Mouse (Mus musculus): ENCODE measurements around the gene Hoxa9. TPM values are rescaled to one million over a fixed set of nuclear protein-coding genes. Genes with fewer than 3 reads are reported as not detected.
A peak's percentile ranks its signal among the peaks of the same experiment; 100 is the strongest.

Gene Hoxa9
- polyA plus RNA-seq, 1 experiment from 2014 or later = 151 TPM

- peaks cover 46% of the 10 kb centered on the region for H3K27me3 ChIP-seq (ENCODE audit: control insufficient read depth, insufficient read depth, low read length)
- 2% methylated on average over 24 of the region's 24 CpGs for WGBS
- no peak overlapping the region for H3K27ac ChIP-seq (ENCODE audit: low read depth, low read length)
- no peaks in the 10 kb centered on the region for H3K36me3 ChIP-seq (ENCODE audit: control insufficient read depth, insufficient read depth, low read length)
- ATAC-seq (ENCODE audit: low read depth) = no peak
- H3K4me3 ChIP-seq (ENCODE audit: low read depth, low read length) = no peak overlapping the region
- no peaks in the 10 kb centered on the region for H3K9me3 ChIP-seq (ENCODE audit: control insufficient read depth, low read length)
- 0 out of 2 replicates have a peak, but pooled peaks cover 4% of the 10 kb centered on the region for H3K4me1 ChIP-seq (ENCODE audit: control insufficient read depth, insufficient read depth, low read length)
- H3K4me2 ChIP-seq (ENCODE audit: low read depth, low read length) = no peak overlapping the region
- H3K9ac ChIP-seq (replicated peaks; ENCODE audit: low read depth, low read length) = no peak overlapping the region
These were observed 31.8 kb upstream of the Hoxa9 start for GRCm38 (mm10) chr6:52262463-52263320.

DNA sequence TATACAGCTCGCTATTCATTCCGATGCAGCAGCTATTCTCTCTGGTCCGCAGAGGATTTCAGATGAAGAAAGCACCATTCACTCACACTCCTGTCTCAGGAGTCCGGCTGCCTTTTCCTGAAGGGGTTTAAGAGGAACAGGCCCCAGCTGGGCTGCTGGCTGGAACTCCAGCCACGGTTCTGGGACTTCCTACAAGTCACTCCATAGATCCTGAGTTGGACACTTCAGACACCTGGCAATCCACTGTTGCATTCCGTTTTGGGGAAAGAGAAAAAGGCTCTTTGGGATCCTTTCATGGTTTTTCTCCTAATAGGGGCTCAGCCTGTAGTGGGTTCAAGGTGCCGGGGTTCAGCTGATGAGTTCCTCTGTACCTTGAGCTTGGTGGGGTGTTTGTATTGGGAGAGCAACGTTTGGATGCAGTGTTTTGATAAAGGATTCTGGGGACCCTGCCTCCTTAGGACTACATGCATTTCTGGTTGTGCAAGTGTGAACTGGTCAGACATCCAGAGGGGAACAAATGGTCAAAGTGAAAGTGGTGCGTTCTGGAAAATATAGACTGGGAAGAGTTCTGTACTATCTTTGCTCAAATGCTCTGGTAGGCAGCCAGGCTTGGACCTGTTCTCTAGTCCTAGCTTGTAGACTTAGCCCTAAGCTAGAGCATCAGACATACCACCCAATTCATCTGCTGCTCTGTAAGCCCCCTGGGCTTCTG lies 31.0 kb upstream of the Hoxa9 start:
- Histone ChIP-seq H3K4me2 (ENCODE audit: low read depth, low read length) (no peak overlapping the region), H3K27ac (ENCODE audit: low read depth, low read length) (no peak overlapping the region), H3K4me1 (ENCODE audit: control insufficient read depth, insufficient read depth, low read length) (0 out of 2 replicates have a peak, but pooled peaks cover 4% of the 10 kb centered on the region), H3K36me3 (ENCODE audit: control insufficient read depth, insufficient read depth, low read length) (no peaks in the 10 kb centered on the region), H3K4me3 (ENCODE audit: low read depth, low read length) (no peak overlapping the region), H3K9me3 (ENCODE audit: control insufficient read depth, low read length) (no peaks in the 10 kb centered on the region), H3K27me3 (ENCODE audit: control insufficient read depth, insufficient read depth, low read length) (peaks cover 48% of the 10 kb centered on the region), H3K9ac (replicated peaks; ENCODE audit: low read depth, low read length) (no peak overlapping the region)
- 2% methylated on average over 9 of the region's 9 CpGs for WGBS
- no peak for ATAC-seq (ENCODE audit: low read depth)

DNA sequence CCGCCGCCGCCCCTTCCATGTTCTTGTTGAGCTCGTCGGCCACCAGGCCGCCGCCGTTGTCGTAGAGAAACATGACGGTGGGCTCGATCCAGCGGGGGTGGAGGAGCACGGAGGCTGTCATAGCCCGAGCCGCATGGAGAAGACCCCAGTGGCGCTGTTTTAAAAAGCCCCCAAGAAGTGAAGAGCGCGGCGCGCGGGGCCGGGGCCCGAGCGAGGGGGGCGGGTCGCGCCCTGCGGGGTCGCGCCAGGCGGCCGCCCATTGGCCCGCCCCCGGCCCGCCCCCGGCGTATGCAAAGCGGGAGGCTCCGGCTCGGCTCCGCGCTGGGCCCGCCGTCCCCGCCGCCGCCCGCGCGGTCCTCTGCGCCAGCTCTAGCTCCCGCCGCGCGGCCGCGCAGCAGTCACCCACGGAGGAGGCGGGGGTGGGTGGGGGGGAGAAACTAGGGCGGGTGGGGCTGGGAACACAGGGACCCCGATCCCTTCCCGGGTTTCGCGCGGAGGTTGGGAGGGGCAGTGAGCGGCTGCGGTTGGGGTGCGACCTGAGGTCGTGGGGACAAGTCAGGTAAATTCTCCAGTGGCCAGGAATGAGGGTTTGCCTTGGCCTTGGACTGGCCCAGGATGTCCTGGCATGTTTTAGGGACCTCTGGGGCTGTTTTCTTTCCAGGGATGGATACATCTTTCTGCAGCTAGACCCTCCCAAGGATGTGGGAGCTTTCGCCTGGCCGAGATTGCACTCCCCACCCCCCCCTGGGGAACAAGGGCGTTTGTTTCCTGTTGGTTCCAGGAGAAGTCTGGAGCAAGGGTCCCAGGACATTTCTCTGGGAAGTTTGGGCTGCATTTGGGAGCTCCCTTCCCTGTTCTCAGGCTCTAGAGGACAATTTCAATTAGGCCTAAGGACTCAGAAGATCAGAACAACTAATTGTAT lies 30.0 kb upstream of the Hoxa9 start, which contains the start of gene Hoxa13:
Hoxa13 (minus strand) TSS at position 227 of the 922 bp plus-strand sequence.
- H3K27ac ChIP-seq (ENCODE audit: low read depth, low read length) = no peak within 1 kb of the TSS
- H3K4me1 ChIP-seq (ENCODE audit: control insufficient read depth, insufficient read depth, low read length) = 0 out of 2 replicates have a peak, but pooled peaks cover 4% of the 10 kb centered on the region
- ATAC-seq (ENCODE audit: low read depth) = peak; percentile 38; the same call in 1 of the 2 replicates
- no peak within 1 kb of the TSS for H3K9ac ChIP-seq (replicated peaks; ENCODE audit: low read depth, low read length)
- H3K27me3 ChIP-seq (ENCODE audit: control insufficient read depth, insufficient read depth, low read length) = peaks cover 48% of the 10 kb centered on the region
- WGBS = under 1% methylated on average over 27 of the region's 72 CpGs
- no peaks in the 10 kb centered on the region for H3K36me3 ChIP-seq (ENCODE audit: control insufficient read depth, insufficient read depth, low read length)
- peak within 1 kb of the TSS; percentile 16; the same call in 1 of the 2 replicates for H3K4me2 ChIP-seq (ENCODE audit: low read depth, low read length)
- no peaks in the 10 kb centered on the region for H3K9me3 ChIP-seq (ENCODE audit: control insufficient read depth, low read length)
- H3K4me3 ChIP-seq (ENCODE audit: low read depth, low read length) = peak within 1 kb of the TSS; percentile 20

GRCm38 (mm10) chr6:52259811-52260261 lies 28.9 kb upstream of the Hoxa9 start:
- Histone ChIP-seq H3K4me3 (ENCODE audit: low read depth, low read length) (peak overlapping the region; percentile 12; the same call in 1 of the 2 replicates), H3K9ac (replicated peaks; ENCODE audit: low read depth, low read length) (no peak overlapping the region), H3K4me2 (ENCODE audit: low read depth, low read length) (no peak overlapping the region), H3K27me3 (ENCODE audit: control insufficient read depth, insufficient read depth, low read length) (peaks cover 46% of the 10 kb centered on the region), H3K9me3 (ENCODE audit: control insufficient read depth, low read length) (no peaks in the 10 kb centered on the region), H3K27ac (ENCODE audit: low read depth, low read length) (no peak overlapping the region), H3K36me3 (ENCODE audit: control insufficient read depth, insufficient read depth, low read length) (no peaks in the 10 kb centered on the region), H3K4me1 (ENCODE audit: control insufficient read depth, insufficient read depth, low read length) (0 out of 2 replicates have a peak, but pooled peaks cover 4% of the 10 kb centered on the region)
- WGBS = under 1% methylated on average over 38 of the region's 39 CpGs
- no peak for ATAC-seq (ENCODE audit: low read depth)

- H3K9me3 ChIP-seq (ENCODE audit: control insufficient read depth, low read length) = no peaks in the 10 kb centered on the region
- no peaks in the 10 kb centered on the region for H3K36me3 ChIP-seq (ENCODE audit: control insufficient read depth, insufficient read depth, low read length)
- H3K9ac ChIP-seq (replicated peaks; ENCODE audit: low read depth, low read length) = no peak overlapping the region
- no peak overlapping the region for H3K27ac ChIP-seq (ENCODE audit: low read depth, low read length)
- peaks cover 42% of the 10 kb centered on the region for H3K27me3 ChIP-seq (ENCODE audit: control insufficient read depth, insufficient read depth, low read length)
- 0 out of 2 replicates have a peak overlapping the region, but pooled peaks have one; percentile 12 for H3K4me3 ChIP-seq (ENCODE audit: low read depth, low read length)
- ATAC-seq (ENCODE audit: low read depth) = no peak
- H3K4me1 ChIP-seq (ENCODE audit: control insufficient read depth, insufficient read depth, low read length) = 0 out of 2 replicates have a peak, but pooled peaks cover 4% of the 10 kb centered on the region
- WGBS = 1% methylated on average over 24 of the region's 25 CpGs
- no peak overlapping the region for H3K4me2 ChIP-seq (ENCODE audit: low read depth, low read length)
These were observed 28.3 kb upstream of the Hoxa9 start for GRCm38 (mm10) chr6:52259081-52259790.

DNA sequence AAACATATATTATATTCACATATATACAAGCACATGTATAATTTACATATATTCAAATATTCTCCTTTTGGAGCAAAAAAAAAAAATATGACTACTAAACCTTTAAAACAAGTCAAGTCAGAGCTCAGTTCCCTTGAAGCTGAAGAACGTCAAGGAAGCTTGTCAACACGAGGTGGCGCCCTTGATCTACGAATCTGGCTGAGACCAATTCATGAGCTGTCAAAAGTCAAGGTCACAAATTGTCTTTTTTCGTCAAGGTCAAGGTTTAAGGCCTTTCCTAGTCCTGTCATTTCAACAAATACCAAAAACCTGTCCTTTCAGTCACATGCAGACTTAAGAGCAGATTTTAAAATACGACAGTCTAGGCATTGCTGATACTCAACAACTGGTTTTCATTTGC lies 26.1 kb upstream of the Hoxa9 start:
- no peaks in the 10 kb centered on the region for H3K36me3 ChIP-seq (ENCODE audit: control insufficient read depth, insufficient read depth, low read length)
- WGBS = under 1% methylated on average over 6 of the region's 6 CpGs

DNA sequence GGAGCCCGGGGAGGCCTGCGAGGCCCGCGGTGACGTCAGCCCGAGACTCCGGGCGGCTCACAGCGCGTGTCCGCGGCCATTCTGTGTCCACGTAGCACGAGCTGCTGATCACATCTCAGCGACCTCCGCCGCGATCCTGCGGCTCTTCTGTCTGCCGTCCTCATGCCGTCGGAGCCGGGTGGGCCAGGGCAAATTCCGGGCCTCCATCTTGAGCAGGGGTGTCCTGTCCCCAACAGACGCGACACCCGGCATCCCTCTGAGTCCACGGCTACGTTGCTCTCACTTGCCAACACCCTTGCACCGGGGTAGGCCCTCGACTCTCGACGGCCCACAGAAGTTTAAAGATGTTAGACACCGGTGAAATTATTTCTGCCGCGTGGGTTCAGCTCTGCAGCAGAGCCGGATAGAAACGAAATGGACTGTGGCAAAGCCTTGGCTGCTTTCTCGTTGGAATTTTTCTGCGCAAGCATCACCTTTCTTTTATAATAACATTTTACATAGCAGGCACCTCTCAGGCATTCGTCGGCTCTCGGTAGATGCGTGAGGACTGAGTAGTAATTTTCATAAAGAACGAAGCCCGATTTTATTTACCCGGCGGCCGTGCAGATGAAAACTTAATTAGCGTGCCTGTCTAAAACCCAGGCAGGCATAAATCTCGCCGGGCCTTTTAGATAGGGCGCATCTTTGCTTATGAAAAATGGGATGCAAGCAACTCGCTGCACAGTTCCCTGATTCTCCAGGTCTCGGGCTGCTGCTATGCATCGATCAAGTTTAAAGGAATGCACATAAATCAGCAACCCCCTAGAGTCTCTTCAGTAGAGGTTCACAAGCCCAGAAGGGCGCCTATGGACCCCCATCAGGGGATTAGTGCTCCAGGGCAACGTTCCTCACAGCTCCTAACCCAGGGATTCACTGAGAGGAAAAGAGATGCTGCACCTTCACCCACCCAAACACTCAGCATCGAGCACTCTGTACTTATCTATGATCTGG lies 22.9 kb upstream of the Hoxa9 start:
- Histone ChIP-seq H3K4me1 (ENCODE audit: control insufficient read depth, insufficient read depth, low read length) (no peaks in the 10 kb centered on the region), H3K27ac (ENCODE audit: low read depth, low read length) (peak overlapping the region; percentile 67; the same call in 1 of the 2 replicates), H3K36me3 (ENCODE audit: control insufficient read depth, insufficient read depth, low read length) (no peaks in the 10 kb centered on the region), H3K4me3 (ENCODE audit: low read depth, low read length) (peak overlapping the region; percentile 9; the same call in 1 of the 2 replicates), H3K4me2 (ENCODE audit: low read depth, low read length) (peak overlapping the region; percentile 23; the same call in 1 of the 2 replicates), H3K27me3 (ENCODE audit: control insufficient read depth, insufficient read depth, low read length) (peaks cover 47% of the 10 kb centered on the region), H3K9ac (replicated peaks; ENCODE audit: low read depth, low read length) (no peak overlapping the region), H3K9me3 (ENCODE audit: control insufficient read depth, low read length) (no peaks in the 10 kb centered on the region)
- 0 out of 2 replicates have a peak, but pooled peaks have one; percentile 40 for ATAC-seq (ENCODE audit: low read depth)
- under 1% methylated on average over 59 of the region's 59 CpGs for WGBS

More for the DNA sequence above, 26.1 kb upstream of the Hoxa9 start:
- no peak overlapping the region for H3K9ac ChIP-seq (replicated peaks; ENCODE audit: low read depth, low read length)
- no peak overlapping the region for H3K4me2 ChIP-seq (ENCODE audit: low read depth, low read length)
- H3K27ac ChIP-seq (ENCODE audit: low read depth, low read length) = no peak overlapping the region
- H3K4me1 ChIP-seq (ENCODE audit: control insufficient read depth, insufficient read depth, low read length) = 0 out of 2 replicates have a peak, but pooled peaks cover 4% of the 10 kb centered on the region
- no peak for ATAC-seq (ENCODE audit: low read depth)
- H3K9me3 ChIP-seq (ENCODE audit: control insufficient read depth, low read length) = no peaks in the 10 kb centered on the region
- no peak overlapping the region for H3K4me3 ChIP-seq (ENCODE audit: low read depth, low read length)
- H3K27me3 ChIP-seq (ENCODE audit: control insufficient read depth, insufficient read depth, low read length) = peaks cover 36% of the 10 kb centered on the region
